Mouse (Mus musculus) thymus, postnatal 36 days (tissue): Measurements from ENCODE around the gene Lrrc30.

Experiments
- DNase-seq, 2 experiments: peaks; one replicate each; pipeline ENCODE4 v3.0.0; 2022; ENCODE audit warnings: mixed read lengths in 2 of 2

Lrrc30 gene

GRCm38 (mm10) chr17:67582681-67583356, 49.7 kb downstream of the Lrrc30 start:
- DNase-seq: no peak

GRCm38 (mm10) chr17:67581839-67582238, 50.7 kb downstream of the Lrrc30 start:
- no peak for DNase-seq
